Mouse (Mus musculus) urinary bladder, adult 2 months (tissue): ENCODE data around the gene Olfr427. TPM values are rescaled to one million over a fixed set of nuclear protein-coding genes. Genes with fewer than 3 reads are reported as not detected.
"Not testable (repeated sequence)": the region's sequence is repeated elsewhere in the genome, so short reads cannot be mapped to it uniquely, and the experiment has no call there.

Experiments used
- DNase-seq: peaks from one replicate; pipeline ENCODE4 v3.0.0; 2022; ENCODE audit warnings: low spot score
- polyA plus RNA-seq: library from polyadenylated mRNA; depleted of rRNA; stranded (reverse); fragments of >200 nt; gene quantifications from 2 replicates; pipeline ENCODE4 v1.2.3, GENCODE M21; 2012; rRNA removed

Olfr427 gene
- not detected in 2 replicates for polyA plus RNA-seq

DNA sequence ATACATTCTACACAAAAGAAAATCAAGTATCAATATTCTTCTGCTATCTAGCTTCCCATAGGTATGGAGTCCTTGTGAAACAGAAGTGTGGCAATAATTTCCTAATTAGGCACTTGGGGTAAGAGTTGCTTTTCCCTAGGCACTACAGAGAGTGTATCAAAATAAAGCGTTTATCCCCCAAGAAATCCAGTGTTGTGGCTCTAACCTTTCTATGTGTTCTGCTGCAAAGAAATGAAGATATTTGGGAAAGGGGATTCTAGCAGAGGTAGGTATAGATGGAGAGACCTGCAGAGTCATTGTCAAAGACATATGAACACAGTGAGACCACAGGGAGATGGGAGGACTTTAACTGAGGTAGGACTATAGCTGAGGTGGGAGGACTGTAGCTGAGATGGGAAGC, at the start of gene Olfr427:
TSS of gene Olfr427 (plus strand) at position 301 of the 400 bp plus-strand sequence.
- no peak for DNase-seq

DNA sequence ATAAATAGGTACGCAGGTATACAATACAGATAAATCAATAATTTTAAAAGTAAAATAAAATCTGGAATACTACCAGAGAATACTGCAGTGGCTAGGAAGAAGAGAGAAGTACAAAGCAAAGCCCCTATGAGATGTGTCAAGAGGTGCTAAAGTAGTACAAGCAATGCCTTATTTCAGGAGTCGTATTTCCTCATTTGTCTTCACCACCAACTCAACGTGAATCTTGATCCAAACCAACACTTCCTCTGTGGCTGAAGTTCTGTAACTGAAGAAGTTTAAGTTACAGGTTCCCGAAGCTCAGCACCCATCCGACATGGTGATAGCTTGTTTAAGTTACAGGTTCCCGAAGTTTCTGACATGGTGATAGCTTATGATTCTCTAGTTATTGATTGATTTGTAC, 48.5 kb upstream of the Olfr427 start:
- DNase-seq, result not testable (repeated sequence)

DNA sequence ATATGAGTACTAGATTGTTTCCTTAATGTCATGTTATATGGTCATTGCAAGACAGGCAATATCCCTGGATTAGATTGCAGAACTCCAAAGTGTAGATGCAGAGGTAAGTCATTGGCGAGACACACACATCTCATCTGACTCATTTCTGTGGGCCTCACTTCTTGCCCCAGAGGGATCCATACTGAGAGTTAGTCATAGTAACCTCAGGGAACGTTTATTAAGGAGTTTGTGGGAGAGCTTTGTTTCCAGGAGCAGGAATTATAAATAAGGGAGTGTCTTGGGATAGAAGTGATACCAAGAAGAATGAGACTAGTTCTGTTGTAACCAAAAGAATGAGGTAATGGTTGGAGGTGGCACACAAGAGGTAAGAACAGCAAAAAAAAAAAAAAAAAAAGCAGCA, 47.8 kb upstream of the Olfr427 start, which contains the start of gene Olfr432:
TSS of gene Olfr432 (plus strand) at position 313 of the 400 bp plus-strand sequence.
- no peak for DNase-seq

DNA sequence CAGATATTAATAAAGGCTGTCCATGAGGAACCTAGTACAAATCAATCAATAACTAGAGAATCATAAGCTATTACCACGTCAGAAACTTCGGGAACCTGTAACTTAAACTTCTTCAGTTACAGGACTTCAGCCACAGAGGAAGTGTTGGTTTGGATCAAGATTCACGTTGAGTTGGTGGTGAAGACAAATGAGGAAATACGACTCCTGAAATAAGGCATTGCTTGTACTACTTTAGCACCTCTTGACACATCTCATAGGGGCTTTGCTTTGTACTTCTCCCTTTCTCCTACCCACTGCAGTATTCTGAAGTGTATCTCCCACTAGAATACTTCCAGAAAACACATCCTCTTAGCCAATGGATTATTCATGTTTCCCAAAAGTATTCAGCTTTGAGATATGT, 47.3 kb upstream of the Olfr427 start:
- DNase-seq, result not testable (repeated sequence)

DNA sequence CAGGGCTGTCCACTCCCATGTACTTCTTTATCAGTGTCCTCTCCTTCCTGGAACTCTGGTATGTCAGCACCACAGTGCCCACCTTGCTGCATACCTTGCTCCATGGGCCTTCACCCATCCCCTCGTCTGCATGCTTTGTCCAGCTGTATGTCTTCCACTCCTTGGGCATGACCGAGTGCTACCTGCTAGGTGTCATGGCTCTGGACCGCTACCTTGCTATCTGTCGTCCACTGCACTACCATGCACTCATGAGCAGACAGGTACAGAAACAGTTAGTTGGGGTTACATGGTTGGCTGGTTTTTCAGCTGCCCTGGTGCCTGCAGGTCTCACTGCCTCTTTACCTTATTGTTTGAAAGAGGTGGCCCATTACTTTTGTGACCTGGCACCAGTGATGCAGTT, 46.2 kb upstream of the Olfr427 start:
- DNase-seq, result no peak

DNA sequence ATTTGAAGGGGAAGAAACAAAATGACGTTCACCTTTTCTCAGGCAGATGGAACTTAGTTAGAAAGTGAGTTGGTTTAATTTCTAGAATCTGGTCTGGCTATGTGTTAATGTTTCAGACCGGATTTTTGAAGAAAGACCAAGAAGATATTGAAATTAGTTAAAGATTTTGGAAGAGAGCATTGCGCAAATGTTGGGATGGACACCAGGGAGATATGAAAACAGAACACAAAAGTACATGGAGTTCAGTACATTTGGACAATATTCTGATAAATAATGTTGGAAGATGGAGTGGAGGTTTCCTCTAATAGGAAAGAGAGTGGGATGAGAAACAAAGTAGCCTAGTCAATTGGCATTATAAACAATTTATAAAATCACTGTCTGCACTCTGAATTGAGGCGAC, 45.2 kb upstream of the Olfr427 start:
- no peak for DNase-seq

DNA sequence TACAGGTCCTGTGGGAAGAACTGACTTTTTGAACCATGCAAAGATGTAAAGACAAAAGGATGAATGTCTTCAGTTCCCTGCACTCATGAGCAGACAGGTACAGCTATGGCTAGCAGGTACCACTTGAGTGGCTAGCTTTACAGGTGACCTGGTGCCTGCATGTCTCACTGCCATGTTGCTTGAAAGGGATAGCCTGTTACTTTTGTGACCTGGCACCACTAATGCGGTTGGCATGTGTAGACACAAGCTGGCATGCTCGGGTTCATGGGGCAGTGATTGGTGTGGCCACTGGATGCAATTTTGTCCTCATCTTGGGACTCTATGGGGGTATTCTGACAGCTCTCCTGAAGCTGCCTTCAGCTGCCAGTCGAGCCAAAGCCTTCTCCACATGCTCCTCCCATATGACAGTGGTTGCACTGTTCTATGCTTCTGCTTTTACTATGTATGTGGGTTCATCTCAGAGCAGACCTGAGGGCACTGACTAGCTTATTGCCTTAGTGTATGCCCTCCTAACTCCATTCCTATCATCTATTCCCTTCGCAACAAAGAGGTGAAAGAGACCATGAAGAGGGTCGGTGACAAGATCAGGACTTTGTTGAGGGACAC, 44.7 kb upstream of the Olfr427 start:
- DNase-seq, result no peak

DNA sequence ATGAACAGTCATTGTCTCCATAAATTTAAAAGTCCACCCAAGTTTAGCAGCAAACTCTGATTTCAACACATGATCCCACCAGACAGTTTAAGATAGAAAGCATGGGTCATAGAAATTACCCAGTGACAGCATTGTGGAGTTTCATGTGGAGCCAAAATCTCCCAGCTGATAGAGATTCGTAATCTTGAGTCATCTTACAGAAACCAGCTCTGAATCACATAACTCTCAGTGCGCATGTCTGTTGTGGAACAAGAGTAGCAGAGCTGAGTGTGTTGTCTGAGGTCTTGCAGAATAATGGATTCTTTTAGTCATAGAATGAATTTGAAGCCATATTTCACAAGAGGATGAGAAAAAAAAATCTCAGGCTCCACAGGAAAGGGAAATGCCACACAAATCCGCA, 43.7 kb upstream of the Olfr427 start:
- no peak for DNase-seq

DNA sequence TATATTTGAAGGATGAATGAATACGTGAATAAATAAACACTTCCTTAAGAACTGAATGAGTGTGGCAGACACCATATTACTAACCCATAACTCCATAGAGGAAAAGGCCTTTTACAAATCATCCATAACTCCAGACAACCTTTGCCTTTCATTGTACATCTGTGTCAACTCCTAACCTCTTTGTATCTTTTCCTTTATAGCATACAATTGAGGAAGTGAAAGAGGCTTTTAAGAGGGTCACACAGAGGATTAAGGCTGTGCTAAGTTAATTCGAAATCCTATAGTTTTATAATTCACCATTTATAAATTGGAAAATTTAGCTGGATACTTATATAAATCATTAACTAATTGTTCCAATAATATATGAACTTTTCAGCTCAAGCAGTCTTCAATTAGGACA, 41.4 kb upstream of the Olfr427 start:
- no peak for DNase-seq

DNA sequence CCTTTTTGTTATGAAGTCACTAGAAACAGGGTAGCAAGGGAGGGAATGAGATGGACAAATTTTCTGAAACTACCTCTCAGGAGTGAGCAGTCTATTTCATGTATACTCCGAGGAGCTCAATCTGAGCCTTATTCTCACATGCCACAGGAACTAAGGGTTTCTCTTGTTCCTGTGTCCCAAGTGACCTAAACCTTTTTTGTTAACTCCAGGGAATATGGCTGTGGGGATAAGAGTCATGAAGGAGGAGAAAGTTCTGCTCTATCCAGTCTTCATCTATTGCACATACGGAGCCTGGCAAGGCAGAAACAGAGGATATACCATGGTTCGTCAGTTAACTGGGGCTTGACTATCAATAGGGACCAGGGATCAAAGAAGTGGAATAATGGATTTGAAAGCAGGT, 30.4 kb upstream of the Olfr427 start, which contains the start of gene Olfr430:
TSS of gene Olfr430 (plus strand) at position 301 of the 400 bp plus-strand sequence.
- no peak for DNase-seq

DNA sequence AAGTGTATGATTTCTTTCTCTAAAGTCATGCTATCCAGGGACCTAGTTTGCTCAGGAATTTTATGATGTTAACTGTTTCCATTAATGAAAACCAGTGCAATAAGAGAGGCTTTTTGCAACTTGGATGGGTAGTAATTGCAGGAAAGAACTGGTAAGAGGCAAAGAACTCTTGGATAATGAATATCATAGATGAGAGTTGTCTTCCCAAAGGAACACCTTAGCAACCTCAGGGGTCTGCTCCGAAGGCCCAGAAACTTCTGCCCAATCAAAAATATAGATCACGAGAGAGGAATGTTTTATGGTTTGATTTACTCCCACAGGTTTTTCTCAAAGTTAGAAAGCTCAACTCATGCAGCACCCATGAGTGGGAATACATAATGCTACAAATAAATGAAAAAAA, 12.7 kb upstream of the Olfr427 start, which contains the start of gene Olfr429:
TSS of gene Olfr429 (plus strand) at position 301 of the 400 bp plus-strand sequence.
- no peak for DNase-seq

DNA sequence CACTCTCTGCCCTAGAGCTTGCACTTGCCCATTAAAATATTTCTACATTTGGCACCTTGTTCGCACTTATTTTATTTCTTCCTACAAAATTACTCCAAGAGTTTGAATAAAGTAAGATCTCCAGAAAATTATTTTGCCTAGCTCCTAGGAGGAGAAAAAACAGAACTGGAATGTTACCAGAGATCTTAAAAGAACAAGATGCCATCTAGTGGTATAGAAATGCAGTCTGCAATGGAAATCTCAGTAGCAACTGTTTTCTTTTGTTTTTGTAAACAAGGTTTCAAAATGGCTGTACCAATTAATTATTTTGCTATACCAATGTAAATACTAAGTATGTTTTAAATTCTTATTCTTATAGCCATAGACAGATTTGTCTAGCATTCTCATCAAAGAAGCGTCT, 7.0 kb downstream of the Olfr427 start:
- no peak for DNase-seq

DNA sequence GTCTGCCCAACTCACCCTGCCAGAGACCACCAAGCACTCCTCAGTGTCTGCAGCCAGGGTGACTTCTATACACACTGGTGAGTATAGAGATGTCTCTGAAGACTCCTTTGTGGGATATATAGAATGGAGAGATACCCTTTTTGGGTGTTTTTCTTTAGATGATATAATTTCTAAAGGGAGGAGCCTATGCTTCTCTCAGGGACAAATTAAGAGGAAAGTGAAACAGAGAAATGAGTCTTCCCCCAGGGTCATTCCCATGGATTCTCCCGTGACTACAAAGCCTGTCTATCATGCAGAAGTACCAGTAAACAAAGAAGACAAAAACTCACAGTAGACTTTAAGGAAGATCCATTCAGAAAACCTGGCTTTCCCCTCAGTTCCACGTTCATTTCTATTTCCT, 24.4 kb downstream of the Olfr427 start, which contains the start of gene Olfr231:
TSS of gene Olfr231 (minus strand) at position 101 of the 400 bp plus-strand sequence.
- no peak for DNase-seq

DNA sequence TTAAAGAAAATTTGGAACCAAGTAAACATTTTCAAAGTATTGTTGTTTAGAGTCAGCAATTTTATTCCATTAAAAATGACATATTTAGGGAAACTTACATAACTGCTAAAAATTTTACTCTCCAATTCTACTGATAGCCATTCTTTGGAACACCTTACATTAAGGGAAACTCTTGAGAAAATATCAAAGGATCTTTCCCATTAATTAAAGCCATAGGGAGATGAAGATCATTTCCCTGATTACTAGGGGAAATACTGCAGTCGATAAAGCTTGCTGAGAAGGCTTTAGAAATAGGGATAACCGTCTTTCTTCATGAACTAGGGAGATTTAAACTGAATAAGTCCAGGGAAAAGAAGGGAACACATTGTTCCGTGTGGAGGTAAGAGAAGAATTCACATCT, 34.5 kb downstream of the Olfr427 start, which contains the start of gene Olfr424:
TSS of gene Olfr424 (plus strand) at position 301 of the 400 bp plus-strand sequence.
- DNase-seq, result no peak

DNA sequence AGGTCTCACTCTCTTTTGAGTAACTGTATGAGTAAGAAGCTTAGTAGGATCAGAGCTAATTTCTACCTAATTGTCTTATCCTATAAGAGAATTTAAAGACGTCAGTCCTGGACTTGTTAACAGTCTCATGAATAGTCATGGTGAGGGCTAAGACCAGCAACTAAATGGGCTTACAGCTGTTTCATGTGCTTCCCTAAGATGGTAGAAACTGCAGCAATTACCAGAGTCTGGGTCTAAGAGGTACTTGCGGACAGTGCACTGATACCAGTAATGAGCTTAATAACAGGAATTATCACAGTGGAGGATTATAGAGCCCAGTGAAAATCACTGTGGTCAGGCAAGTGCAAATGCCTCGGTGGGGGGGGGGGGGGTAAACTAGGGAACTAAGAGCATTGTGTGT, 35.3 kb downstream of the Olfr427 start:
- no peak for DNase-seq

DNA sequence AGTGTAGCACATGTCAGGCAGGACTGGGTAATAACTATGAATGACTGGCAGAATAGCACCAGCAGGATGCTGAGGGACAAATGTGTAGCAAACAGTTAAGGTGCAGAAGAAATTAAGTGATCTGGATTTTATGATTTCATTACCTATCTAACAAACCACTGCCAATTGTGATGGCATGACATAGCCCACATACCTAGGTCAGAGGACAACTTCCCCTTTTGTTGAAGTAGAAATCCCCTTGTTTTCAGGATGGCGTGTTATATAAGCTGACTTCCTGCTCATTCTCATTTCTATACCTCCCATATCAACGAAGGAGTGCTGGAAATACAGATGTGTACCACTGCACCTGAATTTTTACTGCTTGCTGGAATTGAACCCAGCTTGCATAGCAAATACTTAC, 44.7 kb downstream of the Olfr427 start:
- DNase-seq, result no peak

DNA sequence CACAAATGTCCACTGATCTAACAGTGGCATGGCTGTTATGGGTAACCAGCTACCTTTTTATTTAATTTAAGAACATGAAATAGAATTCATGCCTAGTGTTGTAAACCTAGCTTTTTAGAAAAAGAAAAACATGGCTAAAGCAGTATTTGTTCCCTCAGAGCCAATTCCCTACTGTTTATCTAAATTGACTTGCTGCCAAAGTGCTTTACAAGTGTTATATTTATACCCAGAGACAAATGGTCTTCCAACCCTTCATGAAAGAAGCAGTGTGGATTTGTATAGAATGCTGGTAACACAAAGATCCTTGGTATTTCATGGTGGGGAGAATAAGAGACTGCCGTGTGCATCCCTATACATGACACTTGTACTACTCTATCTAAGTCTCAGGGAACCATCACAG, 50.0 kb downstream of the Olfr427 start:
- no peak for DNase-seq

DNA sequence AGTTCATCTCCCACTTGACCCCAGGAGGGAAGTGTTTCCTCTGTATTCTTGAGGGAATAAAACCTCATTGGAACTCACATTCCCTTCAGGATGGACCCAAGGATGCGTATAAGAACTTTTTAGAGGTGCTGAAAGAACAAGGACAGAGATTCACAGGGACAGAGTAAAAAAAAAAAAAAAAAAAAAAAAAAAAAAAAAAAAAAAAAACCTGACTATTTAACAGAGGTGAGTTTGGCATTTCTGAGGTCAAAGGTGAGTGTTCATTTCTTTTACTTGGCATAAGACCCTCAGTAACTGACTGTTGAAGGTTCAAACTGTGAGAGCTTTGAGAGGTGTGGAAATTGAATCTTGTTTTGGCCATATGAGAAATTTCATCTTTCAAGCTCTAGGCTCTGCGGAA, 52.6 kb downstream of the Olfr427 start:
- no peak for DNase-seq

Other genes with a start within 250 kb of the Olfr427 start
- gene Ifi211, start 183.8 kb upstream of the Olfr427 start, polyA plus RNA-seq, result 6.8 and 6.9 TPM in 2 replicates
- 23.0 and 26.2 TPM in 2 replicates for gene Mndal, start 154.4 kb upstream of the Olfr427 start, polyA plus RNA-seq
- gene Ifi203, start 154.2 kb upstream of the Olfr427 start, polyA plus RNA-seq, result 10.7 and 13.5 TPM in 2 replicates
- not detected in 2 replicates for gene Ifi202b, start 114.1 kb upstream of the Olfr427 start, polyA plus RNA-seq
- 5.7 and 7.0 TPM in 2 replicates for gene Ifi205, start 65.1 kb upstream of the Olfr427 start, polyA plus RNA-seq
- 0.03 and 0.08 TPM in 2 replicates for gene Olfr433, start 56.2 kb upstream of the Olfr427 start, polyA plus RNA-seq
- gene Olfr432, start 47.7 kb upstream of the Olfr427 start, polyA plus RNA-seq, result not detected in 2 replicates
- not detected in 2 replicates for gene Olfr430, start 30.3 kb upstream of the Olfr427 start, polyA plus RNA-seq
- not detected in 2 replicates for gene Olfr429, start 12.6 kb upstream of the Olfr427 start, polyA plus RNA-seq
- not detected in 2 replicates for gene Olfr231, start 24.3 kb downstream of the Olfr427 start, polyA plus RNA-seq
- gene Olfr424, start 34.6 kb downstream of the Olfr427 start, polyA plus RNA-seq, result not detected in 2 replicates
- not detected in 2 replicates for gene Olfr420, start 58.7 kb downstream of the Olfr427 start, polyA plus RNA-seq
- 0.01 and 0.03 TPM in 2 replicates for gene Spta1, start 75.9 kb downstream of the Olfr427 start, polyA plus RNA-seq
- not detected in 2 replicates for gene Olfr419, start 155.2 kb downstream of the Olfr427 start, polyA plus RNA-seq
- not detected in 2 replicates for gene Mptx1, start 233.6 kb downstream of the Olfr427 start, polyA plus RNA-seq